Mouse (Mus musculus) large intestine, adult 2 months (tissue): ENCODE data around the gene Fam76a. TPM values are rescaled to one million over a fixed set of nuclear protein-coding genes. Genes with fewer than 3 reads are reported as not detected.
"Not testable (repeated sequence)": the region's sequence is repeated elsewhere in the genome, so short reads cannot be mapped to it uniquely, and the experiment has no call there.

Experiments
- DNase-seq: peaks from one replicate; pipeline ENCODE4 v3.0.0-alpha.2; 2012; ENCODE audit warnings: low read depth, low spot score
- whole genome bisulfite sequencing: fragments of 180-500 bp; shearing (Covaris S2); methylation state at CpG from one replicate; pipeline ENCODE4 v1.1.7; 2018; 5-methylcytosine and 5-hydroxymethylcytosine counted together
- polyA plus RNA-seq: library from polyadenylated mRNA; depleted of rRNA; stranded (reverse); fragments of >200 nt; gene quantifications from 2 replicates; pipeline ENCODE4 v1.2.3, GENCODE M21; 2012

The Fam76a gene
- polyA plus RNA-seq, 1 experiment = 8.7 TPM

- WGBS = 6% methylated on average over 27 of the region's 27 CpGs
- no peak for DNase-seq
These were observed 24.0 kb upstream of the Fam76a start for GRCm38 (mm10) chr4:132946047-132947001.

- 2% methylated on average over 15 of the region's 15 CpGs for WGBS
These were observed 23.1 kb upstream of the Fam76a start for GRCm38 (mm10) chr4:132945261-132946046.

GRCm38 (mm10) chr4:132944776-132945175 is 22.4 kb upstream of the Fam76a start:
- DNase-seq = no peak

More at GRCm38 (mm10) chr4:132945261-132946046, 23.1 kb upstream of the Fam76a start:
- no peak for DNase-seq

GRCm38 (mm10) chr4:132944106-132944505 is 21.7 kb upstream of the Fam76a start:
- 79% methylated on average over 12 of the region's 12 CpGs for WGBS
- DNase-seq = no peak

More at GRCm38 (mm10) chr4:132944776-132945175, 22.4 kb upstream of the Fam76a start:
- 74% methylated on average over 4 of the region's 4 CpGs for WGBS

GRCm38 (mm10) chr4:132943088-132943487 is 20.7 kb upstream of the Fam76a start:
- DNase-seq = no peak
- WGBS = 66% methylated on average over 8 of the region's 8 CpGs

GRCm38 (mm10) chr4:132941012-132941729 is 18.8 kb upstream of the Fam76a start:
- 44% methylated on average over 23 of the region's 23 CpGs for WGBS

GRCm38 (mm10) chr4:132939421-132940127 is 17.2 kb upstream of the Fam76a start:
- DNase-seq = no peak
- WGBS = 25% methylated on average over 22 of the region's 22 CpGs

More at GRCm38 (mm10) chr4:132941012-132941729, 18.8 kb upstream of the Fam76a start:
- DNase-seq = no peak

- WGBS = 62% methylated on average over 12 of the region's 12 CpGs
- no peak for DNase-seq
These were observed 16.0 kb upstream of the Fam76a start for GRCm38 (mm10) chr4:132938181-132938941.

GRCm38 (mm10) chr4:132934639-132935038 is 12.3 kb upstream of the Fam76a start:
- 19% methylated on average over 7 of the region's 7 CpGs for WGBS
- DNase-seq = no peak

- WGBS = 86% methylated on average over 4 of the region's 4 CpGs
- no peak for DNase-seq
These were observed 10.5 kb upstream of the Fam76a start for GRCm38 (mm10) chr4:132932752-132933404.

- 10% methylated on average over 8 of the region's 8 CpGs for WGBS
- no peak for DNase-seq
These were observed 8.4 kb upstream of the Fam76a start for GRCm38 (mm10) chr4:132930784-132931183.

- not testable (repeated sequence) for DNase-seq
- WGBS = 38% methylated on average over 2 of the region's 2 CpGs
These were observed 4.2 kb upstream of the Fam76a start for GRCm38 (mm10) chr4:132926520-132926919.

- no peak for DNase-seq
- under 1% methylated on average over 50 of the region's 50 CpGs for WGBS
These were observed 262 bp downstream of the Fam76a start for GRCm38 (mm10) chr4:132922061-132922530.

GRCm38 (mm10) chr4:132921488-132921887 is 870 bp downstream of the Fam76a start:
- WGBS = 36% methylated on average over 12 of the region's 12 CpGs
- no peak for DNase-seq

GRCm38 (mm10) chr4:132920171-132920570 is 2.2 kb downstream of the Fam76a start:
- no peak for DNase-seq
- 64% methylated on average over 4 of the region's 4 CpGs for WGBS

- WGBS = 73% methylated on average over 6 of the region's 6 CpGs
These were observed 3.9 kb downstream of the Fam76a start for GRCm38 (mm10) chr4:132918493-132918892.

GRCm38 (mm10) chr4:132912156-132912555 is 10.2 kb downstream of the Fam76a start:
- 91% methylated on average over 6 of the region's 6 CpGs for WGBS
- DNase-seq = no peak

More at GRCm38 (mm10) chr4:132918493-132918892, 3.9 kb downstream of the Fam76a start:
- DNase-seq = not testable (repeated sequence)
